Mouse (Mus musculus): ENCODE data around the gene Erbb4. TPM values are rescaled to one million over a fixed set of nuclear protein-coding genes. Genes with fewer than 3 reads are reported as not detected.

The Erbb4 gene
- total RNA-seq, 2 experiments from 2014 or later, result 0.89 to 1.7 TPM

DNA sequence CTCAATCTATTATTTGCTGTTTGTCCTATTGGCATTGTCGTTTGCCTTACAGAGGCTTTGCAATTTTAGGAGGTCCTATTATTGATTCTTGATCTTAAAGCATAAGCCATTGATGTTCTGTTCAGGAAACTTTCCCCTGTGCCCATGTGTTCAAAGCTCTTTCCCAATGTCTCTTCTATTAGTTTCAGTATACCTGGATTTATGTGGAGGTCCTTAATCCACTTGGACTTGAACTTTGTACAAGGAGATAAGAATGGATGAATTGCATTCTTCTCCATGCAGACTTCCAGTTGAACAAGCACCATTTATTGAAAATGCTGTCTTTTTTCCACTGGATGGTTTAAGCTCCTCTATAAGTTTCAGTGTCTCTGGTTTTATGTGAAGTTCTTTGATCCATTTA lies 536.9 kb downstream of the Erbb4 start:
- DNase-seq (ENCODE audit: low spot score in 2 of 2), result no peak

DNA sequence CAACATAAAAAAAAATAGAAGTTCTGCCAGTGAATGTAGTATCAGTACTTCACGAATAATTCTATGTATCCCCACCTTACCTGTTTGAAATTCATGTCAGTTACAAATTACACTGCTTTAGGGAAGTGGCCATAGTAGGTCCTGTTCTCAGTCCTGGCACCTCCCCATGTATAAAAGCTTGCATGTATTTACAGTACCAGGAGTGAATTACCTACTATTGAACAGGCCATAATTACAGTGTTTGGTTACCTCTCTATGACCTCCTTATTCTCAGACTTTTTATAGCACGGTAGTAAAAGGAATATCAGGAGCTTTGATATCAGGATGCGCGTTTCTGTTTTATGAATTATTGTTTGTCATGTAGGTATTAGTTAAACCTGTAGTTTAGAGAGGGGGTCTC lies 564.9 kb downstream of the Erbb4 start:
- DNase-seq (ENCODE audit: low spot score in 2 of 2), result no peak

DNA sequence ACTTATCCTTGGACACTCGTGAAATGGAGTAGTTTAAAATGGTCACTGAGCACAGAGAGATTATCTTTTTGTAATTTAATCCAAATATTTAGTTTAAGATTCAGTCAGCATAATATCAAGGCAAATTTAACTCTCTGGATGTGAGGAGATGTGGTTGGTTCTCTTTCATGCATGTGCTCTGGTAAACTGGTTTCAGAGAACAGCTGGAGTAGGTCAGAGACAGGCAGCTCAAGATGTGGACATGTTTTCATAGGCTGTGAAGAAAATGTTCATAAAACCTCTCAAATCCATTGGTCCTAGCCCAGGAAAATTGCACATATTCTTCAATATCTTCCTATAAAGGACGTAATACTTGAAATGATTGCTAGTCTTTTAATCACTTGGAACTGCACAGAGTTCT lies 590.0 kb downstream of the Erbb4 start:
- no peak for DNase-seq (ENCODE audit: low spot score in 2 of 2)

DNA sequence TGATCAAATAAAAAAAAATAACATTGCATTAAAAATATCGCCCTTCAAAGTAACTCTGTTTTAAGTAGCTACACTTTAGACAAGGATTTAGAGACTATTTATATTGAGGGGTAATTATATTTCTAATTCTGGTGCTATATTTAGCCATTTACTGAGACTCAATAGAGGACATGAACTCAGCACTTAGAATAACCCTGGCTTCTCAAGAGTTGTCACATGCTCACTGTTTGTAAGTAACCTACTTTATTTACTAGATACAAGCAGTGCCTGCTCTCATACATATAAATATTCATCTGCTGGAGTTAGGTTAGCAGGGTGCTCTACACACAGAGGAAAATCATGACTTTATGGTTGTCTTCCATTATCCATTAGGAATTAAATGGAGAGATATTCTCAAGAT lies 604.0 kb downstream of the Erbb4 start:
- no peak for DNase-seq (ENCODE audit: low spot score in 2 of 2)

DNA sequence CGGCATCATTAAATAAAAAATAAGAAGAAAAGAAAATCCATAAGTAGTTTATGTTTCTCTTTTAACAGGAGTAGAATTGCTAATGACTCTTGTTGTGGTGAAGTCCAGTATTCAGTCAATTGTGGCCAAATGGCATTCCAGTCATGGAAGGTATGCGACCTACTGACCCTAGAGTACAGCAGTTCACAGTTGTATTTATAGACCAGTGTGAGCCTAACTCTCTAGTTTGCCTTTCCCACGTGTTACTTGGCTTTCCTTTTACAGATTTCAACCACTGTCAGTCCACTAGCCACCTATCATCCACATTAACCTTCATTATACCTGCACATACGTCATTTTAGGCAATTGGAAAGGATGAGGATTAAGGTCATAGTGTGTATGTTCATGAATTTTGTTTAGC lies 606.3 kb downstream of the Erbb4 start:
- no peak for DNase-seq (ENCODE audit: low spot score in 2 of 2)

DNA sequence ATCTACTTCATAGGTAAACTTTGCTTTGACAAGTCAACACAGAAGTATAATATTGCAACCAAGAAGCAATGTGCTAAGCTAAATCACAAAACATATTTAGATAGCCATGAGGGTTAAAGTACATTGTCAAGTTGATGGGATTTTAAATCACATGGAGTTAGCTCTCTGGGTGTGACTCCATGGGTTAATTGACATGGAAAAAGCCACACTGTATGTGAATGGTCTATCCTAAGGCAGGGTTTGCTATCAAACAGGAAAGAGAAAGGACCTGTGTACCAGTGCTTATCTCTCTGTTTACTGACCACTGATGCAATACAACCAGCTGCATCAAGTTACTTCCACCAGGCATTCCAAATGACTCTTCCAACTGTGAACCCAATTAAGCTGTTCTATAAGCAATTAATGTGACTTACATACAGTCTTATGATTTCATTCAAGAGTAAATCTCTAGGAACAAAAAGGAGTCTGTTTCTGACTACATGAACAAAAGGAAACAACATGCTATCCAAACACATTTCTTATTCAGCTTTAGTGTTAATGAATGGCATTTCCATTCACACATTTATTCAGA lies 641.4 kb downstream of the Erbb4 start:
- no peak for DNase-seq (ENCODE audit: low spot score in 2 of 2)

DNA sequence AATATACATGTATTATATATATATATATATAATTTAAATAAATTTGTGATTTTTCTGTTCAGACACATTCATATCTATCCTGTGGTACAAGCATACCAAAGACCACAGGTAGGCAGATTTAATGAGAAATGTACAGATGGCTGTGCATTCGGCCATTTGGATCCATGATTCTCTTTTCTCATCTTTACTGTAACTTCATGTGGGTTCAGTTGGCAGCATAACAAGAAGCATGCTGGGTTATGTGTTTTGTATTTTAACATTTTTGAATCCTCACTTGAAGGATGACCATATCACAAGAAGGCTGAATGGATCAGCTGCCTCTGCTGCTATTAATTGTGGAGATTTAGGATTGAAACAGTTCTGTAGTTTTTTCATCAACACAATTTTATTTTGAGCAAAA lies 656.6 kb downstream of the Erbb4 start:
- DNase-seq (ENCODE audit: low spot score in 2 of 2), result no peak

DNA sequence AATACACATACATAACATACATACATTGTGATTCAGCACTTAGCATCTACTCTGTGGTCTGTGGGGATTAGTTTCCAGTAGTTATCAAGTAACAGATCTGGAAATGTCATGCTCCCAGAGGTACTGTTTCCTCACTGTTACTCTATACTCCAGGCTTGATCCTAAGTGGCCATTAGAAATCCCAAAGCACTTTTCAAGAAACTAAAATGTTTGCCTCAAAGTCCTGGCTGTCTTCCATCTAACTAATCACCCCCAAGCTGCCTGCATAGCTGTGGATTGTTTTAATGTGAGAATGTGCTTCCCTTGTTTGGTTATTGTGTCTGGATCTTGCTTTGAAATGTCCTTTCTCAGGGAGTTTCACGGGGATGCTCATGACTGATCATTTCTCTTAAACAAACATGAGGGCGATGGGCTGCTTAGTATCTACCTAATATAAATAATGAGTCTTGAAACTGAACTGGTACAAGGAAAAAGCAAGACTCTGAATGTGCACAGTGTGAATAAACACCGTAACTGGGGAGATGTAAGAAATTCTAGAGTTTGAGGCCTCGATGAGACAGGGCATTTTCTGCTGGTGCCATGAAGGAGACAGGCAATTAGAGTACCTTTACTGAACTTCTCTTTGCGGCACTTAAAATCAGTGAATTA lies 683.4 kb downstream of the Erbb4 start:
- no peak for DNase-seq (ENCODE audit: low spot score in 2 of 2)

DNA sequence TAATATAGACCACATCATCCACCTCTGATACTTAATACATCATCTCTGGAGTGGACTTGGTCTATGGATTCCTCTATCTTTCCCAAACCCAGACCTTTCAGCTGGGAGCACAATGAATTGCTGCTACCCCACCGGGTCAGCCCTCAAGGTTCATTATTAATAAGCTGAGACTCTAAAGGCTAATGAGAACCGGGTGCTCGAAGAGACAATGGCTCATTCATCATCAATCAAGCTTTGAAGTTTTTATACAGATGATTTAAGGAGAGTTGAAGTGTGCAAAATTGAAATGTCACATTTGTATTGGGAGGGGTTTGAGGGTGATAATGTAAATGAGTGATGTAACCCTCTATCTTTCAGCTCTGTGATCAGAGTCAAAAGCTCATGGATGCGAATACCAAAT lies 706.7 kb downstream of the Erbb4 start:
- DNase-seq (ENCODE audit: low spot score in 2 of 2), result no peak

DNA sequence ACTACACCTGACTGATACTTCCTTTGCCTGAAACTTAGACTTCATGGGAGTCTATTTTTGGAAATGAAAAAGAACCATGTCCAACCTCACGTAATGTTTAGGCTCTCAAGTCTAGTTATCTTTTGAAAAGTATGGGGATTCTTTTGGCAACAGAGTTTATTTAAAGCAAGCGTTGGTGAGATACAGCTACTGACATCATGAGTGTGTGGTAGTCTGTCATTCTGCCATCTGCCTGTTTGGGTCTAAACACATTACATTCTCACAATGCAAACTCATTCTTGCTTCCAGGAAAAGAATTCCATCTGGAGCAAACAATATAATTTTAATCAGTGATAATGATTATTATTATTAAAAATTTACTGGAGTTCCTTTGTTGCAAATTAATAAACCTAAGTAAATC lies 736.3 kb downstream of the Erbb4 start:
- DNase-seq (ENCODE audit: low spot score in 2 of 2), result no peak

DNA sequence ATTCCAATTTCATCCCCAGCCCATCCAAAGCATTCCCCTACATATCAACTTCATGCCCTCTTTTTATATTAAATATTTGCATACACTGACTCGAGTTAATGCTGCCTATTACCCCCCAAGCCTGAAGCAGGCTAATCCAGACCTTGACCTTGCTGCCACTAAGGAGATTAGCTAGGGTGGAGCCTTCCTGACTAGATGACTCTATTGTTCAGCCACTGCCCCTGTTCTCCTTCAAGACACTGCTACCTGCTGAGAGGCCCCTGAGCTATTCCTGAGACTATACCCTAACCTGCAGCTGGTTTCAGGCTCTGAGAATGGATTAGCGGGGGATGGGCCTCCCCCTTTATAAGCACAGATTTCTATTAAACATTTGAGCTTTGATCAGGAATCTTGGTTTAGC lies 774.1 kb downstream of the Erbb4 start:
- no peak for DNase-seq (ENCODE audit: low spot score in 2 of 2)

DNA sequence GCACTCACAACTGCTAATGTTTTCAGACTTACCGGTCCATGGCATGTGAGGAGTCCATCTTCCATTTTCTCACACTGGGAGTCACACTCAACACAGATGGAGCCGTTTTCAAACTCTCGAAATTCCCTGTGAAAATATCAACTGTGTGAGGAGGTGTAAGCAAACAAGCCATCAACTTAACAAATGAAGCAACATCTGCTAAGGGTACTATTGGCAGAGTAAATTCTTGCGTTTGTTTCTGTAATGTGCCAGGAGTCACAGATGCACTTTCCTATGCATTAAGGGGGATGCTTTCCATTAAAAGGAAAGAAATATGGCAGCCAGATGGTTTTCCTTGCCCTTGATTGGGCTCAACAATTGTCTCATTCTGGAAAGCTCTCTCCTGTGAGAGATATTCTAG lies 802.0 kb downstream of the Erbb4 start:
- no peak for DNase-seq (ENCODE audit: low spot score in 2 of 2)

DNA sequence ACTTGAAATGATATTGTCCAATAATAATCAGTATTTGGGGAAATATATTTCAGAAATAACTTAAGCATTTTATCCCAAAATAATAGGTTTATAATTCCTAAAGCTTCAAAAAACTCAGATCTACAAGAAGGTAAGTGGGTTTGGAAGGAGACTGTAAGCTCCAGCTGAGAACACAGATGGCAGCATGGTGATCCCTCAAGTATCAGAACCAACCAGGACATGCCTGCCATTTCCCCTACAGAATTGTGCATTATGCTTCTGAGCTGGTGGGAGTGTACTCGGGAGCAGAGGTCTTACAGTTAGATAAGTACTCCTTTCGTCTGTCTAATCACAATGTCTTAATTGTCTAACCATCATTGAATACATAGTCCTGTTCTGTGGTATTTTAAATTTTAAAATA lies 823.4 kb downstream of the Erbb4 start:
- no peak for DNase-seq (ENCODE audit: low spot score in 2 of 2)

DNA sequence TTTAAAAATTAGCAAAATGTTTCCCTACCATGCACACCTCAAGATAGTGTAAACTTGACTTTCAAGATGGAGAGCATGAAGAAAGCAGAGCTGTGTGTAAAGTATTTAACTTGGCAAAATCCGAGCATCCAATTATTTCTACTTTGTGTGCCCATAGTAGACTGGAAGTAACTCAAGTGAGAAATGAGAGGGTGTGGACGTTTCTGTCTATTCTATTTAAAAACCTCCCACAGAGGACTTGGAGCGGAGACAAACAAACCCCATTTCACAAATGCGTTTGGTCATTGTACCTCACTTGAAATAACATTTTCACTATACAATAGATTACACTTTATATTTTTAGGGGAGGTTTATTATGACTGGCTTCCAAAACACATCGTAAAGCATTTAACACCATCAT lies 832.0 kb downstream of the Erbb4 start:
- DNase-seq (ENCODE audit: low spot score in 2 of 2), result no peak

DNA sequence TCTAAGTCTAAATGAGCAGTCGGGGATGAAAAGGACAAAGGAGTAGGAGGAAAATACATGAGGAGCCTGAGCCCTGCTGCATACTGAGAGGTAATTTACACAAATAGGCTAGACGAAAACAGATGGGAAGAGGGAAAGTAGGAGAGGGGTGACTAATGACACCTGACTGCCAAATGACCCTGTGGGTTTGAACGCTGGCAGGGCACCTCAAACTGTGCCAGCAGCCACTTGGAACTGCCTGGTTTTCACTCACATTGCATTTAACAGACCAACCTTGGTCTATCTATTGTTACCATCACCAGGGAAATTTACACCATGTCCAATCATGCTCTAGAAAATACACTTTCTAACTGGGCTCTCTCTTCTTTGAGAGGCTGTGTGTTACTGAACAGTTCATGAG lies 929.3 kb downstream of the Erbb4 start:
- no peak for DNase-seq (ENCODE audit: low spot score in 2 of 2)

DNA sequence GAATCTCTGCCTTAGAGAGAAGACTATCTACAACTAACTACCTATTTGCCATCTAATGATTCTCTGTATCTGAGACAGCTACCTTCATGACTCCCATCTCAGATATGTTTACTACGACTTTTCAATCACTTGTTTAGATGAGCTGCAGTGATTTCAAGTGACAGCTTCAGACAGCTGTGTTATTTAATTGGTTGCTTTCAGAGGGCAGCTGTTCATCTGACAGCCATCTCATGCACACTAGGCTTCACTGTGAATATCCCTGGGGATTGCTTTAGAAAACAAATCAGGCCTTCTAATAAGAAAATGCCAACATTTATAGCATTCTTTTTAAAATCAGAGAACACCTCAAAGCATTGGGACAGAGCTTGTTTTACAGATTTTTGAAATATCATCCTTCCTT lies 952.6 kb downstream of the Erbb4 start:
- DNase-seq (ENCODE audit: low spot score in 2 of 2), result no peak

DNA sequence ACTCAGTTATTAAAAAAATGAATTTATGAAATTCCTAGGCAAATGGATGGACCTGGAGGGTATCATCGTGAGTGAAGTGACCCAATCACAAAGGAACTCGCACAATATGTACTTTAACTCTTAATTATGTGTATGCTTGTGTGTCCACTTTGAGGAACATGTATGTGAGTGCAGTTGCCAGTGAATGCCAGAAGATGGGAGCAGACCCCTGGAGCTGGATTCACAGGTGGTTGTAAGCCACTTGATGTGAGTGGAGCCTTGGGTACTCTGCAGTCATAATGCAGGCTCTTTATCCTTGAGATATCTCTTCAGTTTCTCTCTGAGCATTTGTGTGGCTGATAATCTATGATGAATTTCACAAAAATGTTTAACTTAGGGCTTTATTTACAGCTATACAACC lies 957.3 kb downstream of the Erbb4 start:
- DNase-seq (ENCODE audit: low spot score in 2 of 2), result no peak

DNA sequence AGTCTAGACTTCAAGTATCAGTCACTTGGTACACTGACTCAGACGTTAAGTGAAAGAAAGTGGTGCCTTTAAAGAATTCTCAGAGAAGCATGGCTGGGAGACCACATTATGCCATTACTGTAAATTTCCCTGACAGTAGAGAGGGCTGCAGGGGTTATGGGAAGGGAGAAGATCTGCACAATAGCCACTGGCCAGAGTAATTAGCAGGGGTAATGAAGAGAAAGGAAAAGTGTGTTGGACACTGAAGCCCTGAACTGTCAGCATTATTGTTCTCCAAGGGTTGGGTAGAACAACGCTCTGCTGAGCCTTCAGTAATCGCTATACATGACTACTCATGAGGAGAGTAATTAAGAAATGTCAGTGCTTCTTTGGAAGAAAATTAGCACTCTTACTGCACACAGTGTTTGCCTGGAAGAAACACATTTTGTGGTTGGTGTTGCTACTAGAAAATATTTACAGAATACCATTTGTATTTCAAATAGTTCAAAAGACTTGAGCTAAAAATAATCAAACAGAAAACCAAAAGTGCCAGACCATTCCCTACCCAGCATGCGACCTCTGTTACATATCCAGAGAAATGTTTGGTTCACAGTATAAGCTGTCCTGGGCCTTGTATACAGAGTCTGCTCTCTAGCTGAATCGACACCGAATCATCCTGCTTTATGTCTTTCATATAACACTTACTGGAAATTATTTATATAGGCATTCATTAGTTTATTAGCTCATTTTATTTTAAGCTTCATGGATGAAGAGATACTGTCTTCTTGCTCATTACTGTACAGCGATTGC lies 965.1 kb downstream of the Erbb4 start:
- no peak for DNase-seq (ENCODE audit: low spot score in 2 of 2)

DNA sequence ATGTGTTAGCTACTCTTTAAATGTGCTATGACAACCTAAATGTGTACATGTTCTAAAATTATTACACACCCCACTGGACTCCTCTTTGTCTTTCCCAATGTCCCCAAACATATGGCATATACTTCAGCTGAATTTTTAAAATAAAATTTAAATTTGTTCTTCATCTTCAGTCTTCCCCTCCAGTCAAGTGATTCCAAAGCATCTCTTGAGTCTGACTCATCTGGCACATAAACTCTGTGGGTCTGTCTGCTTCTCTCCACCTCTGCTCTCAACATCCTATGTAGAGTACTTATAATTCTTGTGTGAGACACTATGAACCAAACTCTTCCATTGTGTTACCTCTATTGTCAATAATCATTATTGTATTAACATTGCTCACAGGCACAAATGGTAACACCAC lies 972.9 kb downstream of the Erbb4 start:
- no peak for DNase-seq (ENCODE audit: low spot score in 2 of 2)

DNA sequence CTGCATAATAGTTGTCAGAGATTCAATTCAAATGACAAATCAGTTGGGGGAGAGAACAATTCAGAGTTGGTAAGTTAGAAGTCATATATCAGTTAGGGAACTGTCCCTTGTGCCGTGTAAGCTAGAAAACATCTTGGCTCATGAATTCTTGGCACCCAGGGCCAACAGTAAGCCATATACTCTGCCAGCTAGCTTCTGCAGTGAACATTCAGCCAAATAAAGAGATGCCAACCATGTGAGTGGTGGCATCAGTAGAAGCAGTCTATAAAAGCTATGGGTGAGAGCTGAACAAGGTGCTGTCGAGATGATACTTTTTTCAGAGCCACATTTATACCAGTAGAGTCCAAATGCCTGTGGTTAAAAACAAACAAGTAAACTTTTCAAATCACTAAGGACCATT lies 973.4 kb downstream of the Erbb4 start:
- DNase-seq (ENCODE audit: low spot score in 2 of 2), result no peak

DNA sequence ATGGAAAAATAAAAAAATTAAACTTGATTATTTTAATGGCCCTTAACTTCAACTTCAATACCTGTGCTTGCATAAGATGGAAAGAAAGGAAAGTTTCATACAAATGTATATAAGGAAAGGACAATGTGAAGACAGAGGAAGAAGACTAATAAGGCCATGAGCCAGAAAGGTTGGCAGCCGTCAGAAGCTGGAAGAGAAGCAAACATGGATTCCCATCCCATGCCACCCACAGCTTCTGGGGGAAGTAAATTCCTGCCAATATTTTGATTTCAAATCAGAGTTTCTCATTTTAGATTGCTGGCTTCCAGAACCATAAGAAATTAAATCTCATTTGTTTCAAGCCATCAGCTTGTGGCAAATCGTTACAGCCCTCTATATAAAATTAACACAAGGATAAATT lies 984.3 kb downstream of the Erbb4 start:
- DNase-seq (ENCODE audit: low spot score in 2 of 2), result no peak

DNA sequence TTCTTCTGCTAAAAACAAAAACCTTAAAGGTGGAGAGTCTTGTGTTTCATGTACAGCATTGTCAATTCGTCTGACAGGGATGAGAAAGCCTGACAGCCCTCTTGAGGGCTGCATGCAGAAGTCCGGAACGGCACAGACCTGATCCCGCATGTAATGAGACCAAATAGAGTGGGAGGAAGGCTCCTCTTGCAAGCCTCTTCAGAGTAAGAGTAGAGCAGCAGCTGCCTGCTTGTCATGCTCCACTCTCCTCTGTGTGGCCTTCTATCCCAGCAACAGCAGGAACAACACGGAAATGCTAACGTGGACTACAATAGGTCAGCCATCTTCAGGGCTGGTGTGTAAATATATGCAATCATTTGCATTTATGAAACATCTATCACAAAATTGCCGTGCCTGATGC lies 987.5 kb downstream of the Erbb4 start:
- no peak for DNase-seq (ENCODE audit: low spot score in 2 of 2)

DNA sequence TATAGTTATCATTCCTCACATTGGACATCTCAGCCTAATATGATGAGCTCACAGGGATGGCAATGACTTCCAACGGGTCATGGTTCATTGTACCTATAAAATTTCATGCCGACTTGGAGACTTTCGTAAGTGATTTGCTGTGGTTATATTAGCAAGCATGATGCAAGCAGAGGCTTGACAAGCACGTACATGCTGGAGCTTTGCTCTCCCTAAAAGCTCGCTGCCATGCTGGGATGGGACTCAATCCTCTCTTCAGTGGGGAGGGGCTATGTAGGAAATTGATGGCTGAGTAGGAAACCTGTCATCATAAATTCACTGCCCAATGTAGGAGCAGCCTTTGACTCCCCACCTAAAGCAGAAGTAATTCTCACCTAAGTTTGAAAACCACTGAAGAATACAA lies 992.1 kb downstream of the Erbb4 start:
- DNase-seq (ENCODE audit: low spot score in 2 of 2), result no peak
